Mouse (Mus musculus): Measurements from ENCODE around the gene Pik3r5. TPM values are rescaled to one million over a fixed set of nuclear protein-coding genes. Genes with fewer than 3 reads are reported as not detected.
A peak's percentile ranks its signal among the peaks of the same experiment; 100 is the strongest.

Gene Pik3r5
- total and polyA plus RNA-seq, 2 experiments from 2014 or later, result 0.54 to 1.8 TPM

GRCm38 (mm10) chr11:68480660-68481059, 48.7 kb downstream of the Pik3r5 start:
- DNase-seq (no peak), ATAC-seq (no peak)
- H3K4me2 ChIP-seq (ENCODE audit: low read depth), result no peak overlapping the region
- no peaks in the 10 kb centered on the region for H3K36me3 ChIP-seq (ENCODE audit: insufficient read depth)
- H3K4me3 ChIP-seq (ENCODE audit: low read depth, low read length), result no peak overlapping the region
- H3K27me3 ChIP-seq (ENCODE audit: insufficient read depth, low read length), result no peaks in the 10 kb centered on the region
- no peak overlapping the region for H3K9ac ChIP-seq
- no peaks in the 10 kb centered on the region for H3K4me1 ChIP-seq (ENCODE audit: insufficient read depth)
- TF ChIP-seq CTCF (IDR thresholded peaks at IDR 0.05; ENCODE audit: low read depth), result peak; percentile 17; the same call in 1 of the 2 replicates
- 92% methylated on average over 4 of the region's 4 CpGs for WGBS
- H3K27ac ChIP-seq (ENCODE audit: low read depth, low read length), result no peak overlapping the region
- H3K9me3 ChIP-seq (ENCODE audit: low read length), result no peaks in the 10 kb centered on the region

- H3K9ac ChIP-seq, result no peak overlapping the region
- H3K36me3 ChIP-seq (ENCODE audit: insufficient read depth), result no peaks in the 10 kb centered on the region
- no peak for TF ChIP-seq CTCF (IDR thresholded peaks at IDR 0.05; ENCODE audit: low read depth)
- no peak overlapping the region for H3K4me2 ChIP-seq (ENCODE audit: low read depth)
- H3K9me3 ChIP-seq (ENCODE audit: low read length), result no peaks in the 10 kb centered on the region
- no peak overlapping the region for H3K4me3 ChIP-seq (ENCODE audit: low read depth, low read length)
- no peak for ATAC-seq
- no peaks in the 10 kb centered on the region for H3K27me3 ChIP-seq (ENCODE audit: insufficient read depth, low read length)
- H3K4me1 ChIP-seq (ENCODE audit: insufficient read depth), result no peaks in the 10 kb centered on the region
- no peak overlapping the region for H3K27ac ChIP-seq (ENCODE audit: low read depth, low read length)
- no peak for DNase-seq
Observed at GRCm38 (mm10) chr11:68482001-68482400, 50.1 kb downstream of the Pik3r5 start.

DNA sequence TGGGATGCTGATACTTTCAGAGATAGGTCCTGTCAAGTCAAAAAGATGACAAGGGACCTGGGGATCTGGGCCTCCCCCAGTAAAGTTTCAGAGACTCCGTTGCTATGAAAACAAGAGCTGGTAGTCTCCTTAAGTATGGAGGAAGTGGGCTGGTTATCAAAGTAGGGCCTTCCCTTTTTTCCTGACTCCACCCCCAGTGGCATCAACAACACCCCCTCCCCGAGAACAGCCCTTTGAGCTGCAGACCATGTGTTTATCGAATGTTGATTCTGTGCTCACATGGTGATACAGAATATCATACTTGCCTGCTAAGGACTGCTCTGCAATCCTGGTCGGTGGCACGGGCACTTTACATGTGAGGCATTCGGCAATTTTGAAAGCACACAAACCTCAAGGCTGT, 51.3 kb downstream of the Pik3r5 start:
- H3K9me3 ChIP-seq (ENCODE audit: low read length), result no peaks in the 10 kb centered on the region
- no peak for DNase-seq

DNA sequence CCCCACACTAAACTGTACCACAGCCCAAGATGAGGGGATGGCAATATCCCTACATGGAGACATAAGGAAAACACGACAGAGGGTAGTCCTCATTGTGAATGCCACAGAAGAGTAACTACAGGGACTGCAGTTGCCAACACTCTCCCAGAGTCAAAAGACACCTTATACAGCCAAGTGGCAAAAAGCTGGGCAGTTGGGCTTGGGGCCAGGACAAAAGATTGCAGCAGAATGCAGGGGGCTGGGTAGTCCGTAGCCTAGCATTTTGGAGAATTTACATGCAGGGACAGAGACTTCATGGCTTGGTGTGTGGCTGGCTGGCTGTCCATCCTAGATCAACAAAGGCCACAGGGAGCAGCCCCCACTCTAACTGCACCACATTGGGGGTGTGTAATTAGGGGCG, 52.5 kb downstream of the Pik3r5 start:
- Histone ChIP-seq H3K27ac (ENCODE audit: low read depth, low read length) (no peak overlapping the region), H3K4me3 (ENCODE audit: low read depth, low read length) (no peak overlapping the region), H3K4me2 (ENCODE audit: low read depth) (no peak overlapping the region), H3K9me3 (ENCODE audit: low read length) (no peaks in the 10 kb centered on the region), H3K4me1 (ENCODE audit: insufficient read depth) (no peaks in the 10 kb centered on the region), H3K9ac (no peak overlapping the region), H3K36me3 (ENCODE audit: insufficient read depth) (no peaks in the 10 kb centered on the region), H3K27me3 (ENCODE audit: insufficient read depth, low read length) (no peaks in the 10 kb centered on the region)
- TF ChIP-seq CTCF (IDR thresholded peaks at IDR 0.05; ENCODE audit: low read depth), result no peak
- ATAC-seq, result no peak
- WGBS, result 69% methylated on average over 3 of the region's 3 CpGs
- DNase-seq, result peak; percentile 7

More for the DNA sequence above, 51.3 kb downstream of the Pik3r5 start:
- ATAC-seq, result no peak
- Histone ChIP-seq H3K4me3 (ENCODE audit: low read depth, low read length) (no peak overlapping the region), H3K27me3 (ENCODE audit: insufficient read depth, low read length) (no peaks in the 10 kb centered on the region), H3K4me2 (ENCODE audit: low read depth) (no peak overlapping the region), H3K36me3 (ENCODE audit: insufficient read depth) (no peaks in the 10 kb centered on the region), H3K9ac (no peak overlapping the region), H3K27ac (ENCODE audit: low read depth, low read length) (no peak overlapping the region), H3K4me1 (ENCODE audit: insufficient read depth) (no peaks in the 10 kb centered on the region)
- no peak for TF ChIP-seq CTCF (IDR thresholded peaks at IDR 0.05; ENCODE audit: low read depth)
- WGBS, result 74% methylated on average over 6 of the region's 6 CpGs

- no peaks in the 10 kb centered on the region for H3K4me1 ChIP-seq (ENCODE audit: insufficient read depth)
- peak; percentile 84 for ATAC-seq
- H3K27ac ChIP-seq (ENCODE audit: low read depth, low read length), result no peak overlapping the region
- H3K9ac ChIP-seq, result no peak overlapping the region
- peak; percentile 86 for DNase-seq
- peak; percentile 94 for TF ChIP-seq CTCF (IDR thresholded peaks at IDR 0.05; ENCODE audit: low read depth)
- WGBS, result 30% methylated on average over 8 of the region's 8 CpGs
- H3K36me3 ChIP-seq (ENCODE audit: insufficient read depth), result no peaks in the 10 kb centered on the region
- H3K4me3 ChIP-seq (ENCODE audit: low read depth, low read length), result no peak overlapping the region
- H3K9me3 ChIP-seq (ENCODE audit: low read length), result no peaks in the 10 kb centered on the region
- H3K4me2 ChIP-seq (ENCODE audit: low read depth), result no peak overlapping the region
- H3K27me3 ChIP-seq (ENCODE audit: insufficient read depth, low read length), result no peaks in the 10 kb centered on the region
Observed at GRCm38 (mm10) chr11:68485206-68485942, 53.5 kb downstream of the Pik3r5 start.

DNA sequence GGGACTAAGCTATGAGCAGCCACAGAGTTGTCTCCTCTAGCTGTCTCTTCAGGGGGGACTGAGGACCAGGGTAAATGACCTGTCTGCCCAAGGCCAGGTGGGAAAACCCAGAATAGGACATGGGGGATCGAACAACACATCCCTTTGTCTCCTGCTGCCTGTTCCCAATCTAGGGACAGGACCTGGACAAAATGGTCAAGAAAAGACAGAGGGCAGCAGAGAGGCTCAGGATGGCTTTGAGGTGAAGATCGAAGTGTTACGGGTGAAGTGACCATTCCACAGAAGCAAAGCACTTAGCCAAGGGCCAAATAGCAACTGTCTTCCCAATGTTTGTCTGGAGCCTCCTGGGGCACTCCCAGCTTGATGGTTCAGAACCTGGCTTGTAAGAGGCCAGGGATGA, 54.2 kb downstream of the Pik3r5 start:
- DNase-seq, result no peak
- Histone ChIP-seq H3K9me3 (ENCODE audit: low read length) (no peaks in the 10 kb centered on the region), H3K4me2 (ENCODE audit: low read depth) (no peak overlapping the region), H3K4me3 (ENCODE audit: low read depth, low read length) (no peak overlapping the region), H3K27ac (ENCODE audit: low read depth, low read length) (no peak overlapping the region), H3K4me1 (ENCODE audit: insufficient read depth) (no peaks in the 10 kb centered on the region), H3K9ac (no peak overlapping the region), H3K36me3 (ENCODE audit: insufficient read depth) (no peaks in the 10 kb centered on the region), H3K27me3 (ENCODE audit: insufficient read depth, low read length) (no peaks in the 10 kb centered on the region)
- no peak; the same call in 1 of the 2 replicates for TF ChIP-seq CTCF (IDR thresholded peaks at IDR 0.05; ENCODE audit: low read depth)
- WGBS, result 90% methylated on average over 3 of the region's 3 CpGs
- no peak for ATAC-seq

- H3K27ac ChIP-seq (ENCODE audit: low read depth, low read length), result no peak overlapping the region
- H3K9ac ChIP-seq, result no peak overlapping the region
- no peaks in the 10 kb centered on the region for H3K36me3 ChIP-seq (ENCODE audit: insufficient read depth)
- TF ChIP-seq CTCF (IDR thresholded peaks at IDR 0.05; ENCODE audit: low read depth), result no peak
- 91% methylated on average over 10 of the region's 10 CpGs for WGBS
- ATAC-seq (no peak), DNase-seq (no peak)
- H3K9me3 ChIP-seq (ENCODE audit: low read length), result no peaks in the 10 kb centered on the region
- H3K4me2 ChIP-seq (ENCODE audit: low read depth), result no peak overlapping the region
- no peak overlapping the region for H3K4me3 ChIP-seq (ENCODE audit: low read depth, low read length)
- H3K4me1 ChIP-seq (ENCODE audit: insufficient read depth), result no peaks in the 10 kb centered on the region
- no peaks in the 10 kb centered on the region for H3K27me3 ChIP-seq (ENCODE audit: insufficient read depth, low read length)
Observed at GRCm38 (mm10) chr11:68487720-68488119, 55.8 kb downstream of the Pik3r5 start.
